Mouse (Mus musculus): ENCODE data around the gene Mdm2.

- TF ChIP-seq CTCF (IDR thresholded peaks at IDR 0.05; ENCODE audit: low read depth) = no peak
- no peak for TF ChIP-seq EP300 (IDR thresholded peaks at IDR 0.05; ENCODE audit: low read depth)
These were observed 1.2 kb downstream of the Mdm2 start for GRCm38 (mm10) chr10:117709326-117709830.
